Mouse (Mus musculus): Measurements from ENCODE around the gene Myo10. TPM values are rescaled to one million over a fixed set of nuclear protein-coding genes. Genes with fewer than 3 reads are reported as not detected.
A peak's percentile ranks its signal among the peaks of the same experiment; 100 is the strongest.
"Not testable (repeated sequence)": the region's sequence is repeated elsewhere in the genome, so short reads cannot be mapped to it uniquely, and the experiment has no call there.

Myo10 gene
- total RNA-seq, 2 experiments from 2014 or later: 52.5 to 53.3 TPM

- no peak for DNase-seq
Observed at GRCm38 (mm10) chr15:25693708-25694107, 71.4 kb downstream of the Myo10 start.

- no peak for DNase-seq
Observed at GRCm38 (mm10) chr15:25694749-25695148, 72.4 kb downstream of the Myo10 start.

GRCm38 (mm10) chr15:25695253-25695652, 72.9 kb downstream of the Myo10 start:
- no peak for DNase-seq

- DNase-seq: no peak
Observed at GRCm38 (mm10) chr15:25695883-25696282, 73.6 kb downstream of the Myo10 start.

- DNase-seq: no peak
Observed at GRCm38 (mm10) chr15:25696660-25697059, 74.3 kb downstream of the Myo10 start.

GRCm38 (mm10) chr15:25699032-25699557, 76.8 kb downstream of the Myo10 start:
- DNase-seq: no peak

GRCm38 (mm10) chr15:25702602-25703001, 80.3 kb downstream of the Myo10 start:
- DNase-seq: no peak

GRCm38 (mm10) chr15:25704809-25705585, 82.7 kb downstream of the Myo10 start:
- no peak for DNase-seq

GRCm38 (mm10) chr15:25706874-25707554, 84.7 kb downstream of the Myo10 start:
- no peak for DNase-seq

- DNase-seq: no peak
Observed at GRCm38 (mm10) chr15:25707891-25708290, 85.6 kb downstream of the Myo10 start.

GRCm38 (mm10) chr15:25710876-25711275, 88.6 kb downstream of the Myo10 start:
- no peak for DNase-seq

- DNase-seq: no peak
Observed at GRCm38 (mm10) chr15:25712877-25713276, 90.6 kb downstream of the Myo10 start.

- DNase-seq: peak; percentile 48 to 58
Observed at GRCm38 (mm10) chr15:25713587-25714361, 91.4 kb downstream of the Myo10 start.

GRCm38 (mm10) chr15:25715218-25715995, 93.1 kb downstream of the Myo10 start:
- no peak for DNase-seq

- DNase-seq: no peak
Observed at GRCm38 (mm10) chr15:25715996-25716395, 93.7 kb downstream of the Myo10 start.

- peak; percentile 72 to 77 for DNase-seq
Observed at GRCm38 (mm10) chr15:25717006-25717405, 94.7 kb downstream of the Myo10 start.

GRCm38 (mm10) chr15:25718104-25718503, 95.8 kb downstream of the Myo10 start:
- DNase-seq: not testable (repeated sequence)

GRCm38 (mm10) chr15:25719270-25719669, 96.9 kb downstream of the Myo10 start:
- no peak for DNase-seq

GRCm38 (mm10) chr15:25720263-25720662, 97.9 kb downstream of the Myo10 start:
- DNase-seq: no peak

GRCm38 (mm10) chr15:25723281-25724113, 101.2 kb downstream of the Myo10 start:
- DNase-seq: no peak

- DNase-seq: no peak
Observed at GRCm38 (mm10) chr15:25724549-25724948, 102.2 kb downstream of the Myo10 start.
